Mouse (Mus musculus): ENCODE measurements around the gene Prkra.

DNA sequence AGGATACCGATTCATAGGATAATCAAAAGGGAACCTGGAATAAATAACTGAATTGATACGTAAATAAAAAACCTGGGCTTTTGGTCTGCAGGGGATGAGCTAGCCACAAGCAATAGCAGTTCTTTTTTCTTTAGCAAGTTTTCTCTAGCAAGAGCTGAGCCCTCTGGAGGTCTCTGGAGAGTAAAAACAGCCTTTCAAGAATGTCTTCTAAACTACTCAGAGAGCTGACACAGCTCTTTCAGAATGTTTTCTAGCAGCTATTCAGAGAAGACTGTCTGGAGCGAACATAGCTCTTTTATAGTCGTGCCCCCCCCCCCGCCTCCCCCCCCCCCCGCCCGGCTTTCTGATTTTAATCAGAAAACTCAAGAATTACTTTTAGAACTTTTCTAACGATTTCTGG lies 11.6 kb upstream of the Prkra start:
- TF ChIP-seq CTCF (IDR thresholded peaks at IDR 0.05; ENCODE audit: extremely low read depth, insufficient read depth, insufficient read length, insufficient replicate concordance) = no peak
- TF ChIP-seq POLR2A (IDR thresholded peaks at IDR 0.05; ENCODE audit: low read depth, low read length) = no peak
